Mouse (Mus musculus) forebrain, embryonic 14.5 days (tissue): ENCODE measurements at regions not wholly inside any gene's neighbourhood (a gene's known extent, or its start where the extent isn't known, plus 50 kb on each side); places are given as distances from the start of the nearest gene placed in this dataset.

Experiments used
- ATAC-seq: fragments of 200-750 bp; cut with Nextera tagmentation; 2 replicates; pipeline ENCODE4 v1.8.0; 2017; ENCODE audit warnings: mild to moderate bottlenecking, moderate library complexity
- DNase-seq: peaks from one replicate; pipeline ENCODE4 v3.0.0-alpha.2; 2015; ENCODE audit warnings: low spot score
- H3K27ac ChIP-seq: fragments of 300-500 bp; sonication (generic); 2 replicates; pipeline ENCODE4 v1.5.1; 2014; ENCODE audit warnings: low read depth, mild to moderate bottlenecking, control low read depth, low read length, moderate library complexity
- H3K27me3 ChIP-seq: fragments of 300-500 bp; sonication (generic); replicated peaks from 2 replicates; pipeline ENCODE4 v1.6.1; 2014; ENCODE audit warnings: low read length, control low read depth, mixed read lengths; ENCODE audit not compliant: control insufficient read depth, insufficient read depth
- H3K36me3 ChIP-seq: fragments of 300-500 bp; sonication (generic); 2 replicates; pipeline ENCODE4 v1.6.1; 2014; ENCODE audit warnings: low read length, control low read depth; ENCODE audit not compliant: control insufficient read depth, insufficient read depth
- H3K4me1 ChIP-seq: fragments of 300-500 bp; sonication (generic); 2 replicates; pipeline ENCODE4 v1.6.1; 2014; ENCODE audit warnings: antibody characterized with exemption, low read length, control low read depth; ENCODE audit not compliant: control insufficient read depth, insufficient read depth
- H3K4me2 ChIP-seq: fragments of 300-500 bp; sonication (generic); 2 replicates; pipeline ENCODE4 v1.6.1; 2014; ENCODE audit warnings: mild to moderate bottlenecking, control low read depth, low read length
- H3K4me3 ChIP-seq: fragments of 300-500 bp; sonication (generic); 2 replicates; pipeline ENCODE4 v1.5.1; 2014; ENCODE audit warnings: low read depth, low read length, control low read depth
- H3K9ac ChIP-seq: fragments of 300-500 bp; sonication (generic); 2 replicates; pipeline ENCODE4 v1.6.1; 2014; ENCODE audit warnings: mild to moderate bottlenecking, low read length, control low read depth, moderate library complexity
- H3K9me3 ChIP-seq: fragments of 300-500 bp; sonication (generic); replicated peaks from 2 replicates; pipeline ENCODE4 v1.6.1; 2016; ENCODE audit warnings: low read length, control low read depth, mixed read lengths; ENCODE audit not compliant: control insufficient read depth
- WGBS: fragments of 180-500 bp; shearing (Covaris S2); extraction: QIAGEN DNeasy Blood & Tissue Kit; methylation state at CpG from one replicate; pipeline ENCODE4 v1.1.7; 2014; 5-methylcytosine and 5-hydroxymethylcytosine counted together

- H3K36me3 ChIP-seq: no peaks in the 10 kb centered on the region
- no peaks in the 10 kb centered on the region for H3K27me3 ChIP-seq
- H3K4me2 ChIP-seq: no peak overlapping the region
- 21% methylated on average over 1 of the region's 1 CpGs for WGBS
- H3K9me3 ChIP-seq: no peaks in the 10 kb centered on the region
- H3K27ac ChIP-seq: no peak overlapping the region
- DNase-seq (peak; percentile 4), ATAC-seq (no peak)
- no peak overlapping the region for H3K9ac ChIP-seq
- H3K4me1 ChIP-seq: no peaks in the 10 kb centered on the region
- H3K4me3 ChIP-seq: no peak overlapping the region
These were observed 51.9 kb upstream of the Lgalsl start for GRCm38 (mm10) chr11:20882756-20883155.

GRCm38 (mm10) chr11:20883907-20884306 is 53.1 kb upstream of the Lgalsl start:
- DNase-seq (no peak), ATAC-seq (no peak)
- H3K4me3 ChIP-seq: no peak overlapping the region
- no peaks in the 10 kb centered on the region for H3K9me3 ChIP-seq
- no peak overlapping the region for H3K9ac ChIP-seq
- H3K27ac ChIP-seq: no peak overlapping the region
- H3K4me2 ChIP-seq: no peak overlapping the region
- no peaks in the 10 kb centered on the region for H3K36me3 ChIP-seq
- H3K4me1 ChIP-seq: no peaks in the 10 kb centered on the region
- WGBS: 89% methylated on average over 2 of the region's 2 CpGs
- no peaks in the 10 kb centered on the region for H3K27me3 ChIP-seq

- Histone ChIP-seq H3K36me3 (no peaks in the 10 kb centered on the region), H3K9ac (no peak overlapping the region), H3K4me1 (no peaks in the 10 kb centered on the region), H3K27me3 (no peaks in the 10 kb centered on the region), H3K27ac (no peak overlapping the region), H3K4me3 (no peak overlapping the region), H3K9me3 (no peaks in the 10 kb centered on the region), H3K4me2 (no peak overlapping the region)
- WGBS: 77% methylated on average over 2 of the region's 2 CpGs
- DNase-seq (no peak), ATAC-seq (no peak)
These were observed 56.2 kb upstream of the Lgalsl start for GRCm38 (mm10) chr11:20887044-20887443.

GRCm38 (mm10) chr11:20890479-20890878 is 59.6 kb upstream of the Lgalsl start:
- H3K27me3 ChIP-seq: no peaks in the 10 kb centered on the region
- no peak overlapping the region for H3K9ac ChIP-seq
- H3K4me1 ChIP-seq: no peaks in the 10 kb centered on the region
- no peak for ATAC-seq
- H3K4me2 ChIP-seq: no peak overlapping the region
- WGBS: 72% methylated on average over 3 of the region's 3 CpGs
- no peaks in the 10 kb centered on the region for H3K9me3 ChIP-seq
- no peak overlapping the region for H3K4me3 ChIP-seq
- no peak for DNase-seq
- no peaks in the 10 kb centered on the region for H3K36me3 ChIP-seq
- H3K27ac ChIP-seq: no peak overlapping the region

- no peak for ATAC-seq
- H3K27ac ChIP-seq: no peak overlapping the region
- H3K27me3 ChIP-seq: no peaks in the 10 kb centered on the region
- H3K36me3 ChIP-seq: no peaks in the 10 kb centered on the region
- 83% methylated on average over 10 of the region's 10 CpGs for WGBS
- H3K9me3 ChIP-seq: no peaks in the 10 kb centered on the region
- H3K9ac ChIP-seq: no peak overlapping the region
- no peak overlapping the region for H3K4me2 ChIP-seq
- DNase-seq: no peak
- no peaks in the 10 kb centered on the region for H3K4me1 ChIP-seq
- H3K4me3 ChIP-seq: no peak overlapping the region
These were observed 60.9 kb upstream of the Lgalsl start for GRCm38 (mm10) chr11:20891711-20892110.

GRCm38 (mm10) chr11:20896277-20897123 is 65.6 kb upstream of the Lgalsl start:
- 75% methylated on average over 11 of the region's 11 CpGs for WGBS
- Histone ChIP-seq H3K4me3 (no peak overlapping the region), H3K27me3 (no peaks in the 10 kb centered on the region), H3K4me1 (no peaks in the 10 kb centered on the region), H3K9me3 (no peaks in the 10 kb centered on the region), H3K27ac (no peak overlapping the region), H3K4me2 (no peak overlapping the region), H3K9ac (no peak overlapping the region), H3K36me3 (no peaks in the 10 kb centered on the region)
- ATAC-seq (peak; percentile 29; the same call in 1 of the 2 replicates), DNase-seq (no peak)

- no peaks in the 10 kb centered on the region for H3K4me1 ChIP-seq
- ATAC-seq: no peak
- H3K27ac ChIP-seq: no peak overlapping the region
- H3K36me3 ChIP-seq: no peaks in the 10 kb centered on the region
- no peak overlapping the region for H3K4me3 ChIP-seq
- DNase-seq: no peak
- no peak overlapping the region for H3K9ac ChIP-seq
- H3K9me3 ChIP-seq: no peaks in the 10 kb centered on the region
- 92% methylated on average over 7 of the region's 7 CpGs for whole genome bisulfite sequencing
- no peak overlapping the region for H3K4me2 ChIP-seq
- H3K27me3 ChIP-seq: no peaks in the 10 kb centered on the region
These were observed 66.6 kb upstream of the Lgalsl start for GRCm38 (mm10) chr11:20897468-20897867.

- Histone ChIP-seq H3K27me3 (no peaks in the 10 kb centered on the region), H3K27ac (no peak overlapping the region), H3K4me1 (no peaks in the 10 kb centered on the region), H3K9me3 (no peaks in the 10 kb centered on the region), H3K4me3 (no peak overlapping the region), H3K4me2 (no peak overlapping the region), H3K9ac (no peak overlapping the region), H3K36me3 (no peaks in the 10 kb centered on the region)
- 85% methylated on average over 4 of the region's 4 CpGs for WGBS
- DNase-seq: no peak
- no peak for ATAC-seq
These were observed 67.7 kb upstream of the Lgalsl start for GRCm38 (mm10) chr11:20898558-20898957.

- Histone ChIP-seq H3K27me3 (no peaks in the 10 kb centered on the region), H3K4me1 (no peaks in the 10 kb centered on the region), H3K27ac (no peak overlapping the region), H3K9ac (no peak overlapping the region), H3K36me3 (no peaks in the 10 kb centered on the region), H3K9me3 (no peaks in the 10 kb centered on the region), H3K4me2 (no peak overlapping the region), H3K4me3 (no peak overlapping the region)
- 90% methylated on average over 6 of the region's 6 CpGs for WGBS
- no peak for DNase-seq
- no peak for ATAC-seq
These were observed 68.9 kb upstream of the Lgalsl start for GRCm38 (mm10) chr11:20899766-20900165.
